Mouse (Mus musculus) gastrocnemius, postnatal 4 days (tissue): ENCODE results near the gene Gm9972. TPM values are rescaled to one million over a fixed set of nuclear protein-coding genes. Genes with fewer than 3 reads are reported as not detected.

Experiments
- DNase-seq, 2 experiments: peaks; one replicate each; pipeline ENCODE4 v3.0.0; 2021 to 2022; ENCODE audit warnings: low spot score in 2 of 2, mixed read lengths in 2 of 2
- long read RNA-seq, 2 experiments: library from polyadenylated mRNA; stranded (forward); transcript quantifications; one replicate each; pipeline ENCODE4 v2.0.0; 2021
- total RNA-seq, 2 experiments: library from RNA; stranded (reverse); gene quantifications; 2 replicates each; pipeline ENCODE4 v1.2.3; 2021

Gm9972 gene
- not detected for total RNA-seq
- long read RNA-seq, experiment 1: 0 reads
- long read RNA-seq, experiment 2: 0 reads

DNA sequence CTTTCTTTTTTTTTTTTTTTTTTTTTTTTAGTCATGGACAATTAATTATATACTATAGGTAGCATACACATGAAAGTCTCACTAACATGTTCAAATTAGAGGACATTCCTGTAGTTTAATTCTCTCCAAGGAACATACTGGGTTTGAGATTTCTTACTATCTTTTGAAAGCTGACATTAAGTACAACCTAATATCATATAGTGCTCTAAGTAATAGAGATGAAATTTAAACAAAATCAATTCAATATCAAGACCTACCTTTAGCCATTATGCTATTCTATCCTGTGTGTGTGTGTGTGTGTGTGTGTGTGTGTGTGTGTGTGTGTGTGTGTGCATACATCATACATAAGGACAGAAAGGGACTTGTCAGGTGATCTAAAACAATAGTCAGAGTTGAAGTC is at the start of gene Gm9972:
Gm9972 (plus strand) TSS at position 301 of the 400 bp plus-strand sequence.
- DNase-seq: no peak

DNA sequence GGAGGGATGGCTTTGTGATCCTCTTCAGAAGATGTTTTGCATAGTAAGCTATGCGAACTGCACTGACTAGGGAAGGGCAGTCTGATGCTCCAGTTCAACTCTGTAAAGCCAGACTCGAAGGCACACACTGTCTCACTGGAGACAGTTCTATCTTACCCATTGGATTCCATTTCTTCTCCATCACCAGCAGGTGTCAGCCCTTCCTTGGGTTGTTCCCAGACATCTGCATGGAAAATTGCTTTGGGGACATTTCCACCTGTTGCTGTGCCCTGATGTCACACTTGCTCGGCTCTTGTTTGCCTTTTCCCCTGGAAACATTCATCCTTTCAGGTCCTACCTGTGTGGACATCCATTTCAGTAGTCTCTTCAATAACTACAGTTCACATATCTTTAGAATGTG is 36.4 kb upstream of the Gm9972 start:
- DNase-seq: no peak

DNA sequence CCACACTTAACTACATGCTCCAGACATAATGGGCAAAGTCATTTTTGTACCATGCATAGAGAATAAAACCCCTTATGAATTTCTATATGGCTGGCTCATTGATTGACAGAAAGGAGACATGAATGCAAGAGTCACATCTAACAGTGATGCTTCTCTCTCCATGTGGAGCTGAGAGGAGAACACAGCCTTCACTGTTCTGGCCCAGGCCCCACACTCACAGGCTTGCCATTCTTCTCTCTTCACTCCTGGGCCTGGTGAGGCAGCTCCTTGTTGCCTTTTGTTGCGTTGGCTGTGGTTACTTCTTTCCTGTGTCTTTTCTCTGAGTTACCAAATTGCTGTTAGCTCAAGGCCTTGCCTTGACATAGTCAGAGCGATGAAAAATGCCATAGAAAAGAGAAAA is 23.6 kb upstream of the Gm9972 start:
- no peak for DNase-seq

DNA sequence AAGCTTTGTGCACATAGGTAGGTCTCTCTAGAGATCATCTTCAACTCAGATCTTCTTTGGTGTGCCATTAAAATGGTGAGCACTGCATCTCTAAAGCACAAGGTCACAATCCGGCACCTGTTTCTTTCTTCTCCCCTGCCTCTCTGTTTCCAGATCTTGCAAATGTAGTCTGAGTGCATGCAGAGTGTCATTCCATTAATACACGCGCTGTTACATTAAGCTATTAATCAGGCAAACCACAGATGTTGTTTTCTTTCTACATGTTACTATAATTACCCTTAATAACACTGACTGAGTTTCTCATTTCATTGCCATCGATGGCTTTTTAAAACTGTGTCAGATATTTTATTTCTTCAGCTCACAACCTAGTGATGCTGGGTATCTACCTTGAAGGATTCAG is 22.6 kb upstream of the Gm9972 start:
- DNase-seq: no peak

DNA sequence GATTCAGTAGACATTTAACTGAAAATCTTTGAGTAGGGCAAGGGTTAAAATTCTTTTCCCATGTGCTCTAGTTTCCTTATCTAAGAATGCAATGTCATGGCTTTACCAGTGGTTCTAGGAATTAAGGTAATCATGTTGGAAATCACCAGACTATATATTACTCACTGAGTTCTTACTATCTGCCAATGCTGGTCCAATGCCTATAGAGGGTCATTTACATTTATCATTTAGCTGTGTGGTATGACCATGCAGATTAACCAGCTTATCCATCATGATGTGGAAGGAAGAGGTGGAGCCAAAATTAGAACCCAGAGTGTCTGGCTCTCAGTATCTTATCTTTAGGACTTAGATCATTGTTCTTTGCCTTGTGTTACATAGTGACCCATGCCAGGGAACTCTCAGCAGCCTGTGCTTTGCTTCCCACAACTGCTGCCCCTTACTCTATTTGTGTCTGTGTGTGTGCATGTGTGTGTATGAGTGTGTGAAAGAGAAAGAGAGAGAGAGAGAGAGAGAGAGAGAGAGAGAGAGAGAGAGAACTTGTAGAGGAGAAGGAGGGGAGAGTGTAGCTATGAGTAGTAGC is 12.3 kb upstream of the Gm9972 start:
- DNase-seq: no peak

DNA sequence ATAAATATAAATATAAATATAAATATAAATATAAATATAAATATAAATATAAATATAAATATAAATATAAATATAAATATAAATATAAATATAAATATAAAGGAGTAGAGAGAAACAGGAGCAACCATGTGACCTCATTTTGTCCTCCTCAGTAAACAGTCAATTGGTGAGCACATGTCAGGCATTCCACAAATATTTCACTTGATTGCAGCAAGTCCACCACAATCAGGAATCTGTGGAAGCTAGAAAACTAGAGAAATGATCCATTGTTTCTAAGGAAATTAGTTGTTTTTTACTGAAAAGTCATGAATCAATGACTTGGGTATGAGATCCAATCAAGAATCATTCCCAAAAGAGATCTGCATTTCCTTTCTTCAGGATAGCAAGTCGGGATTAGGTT is 5.7 kb upstream of the Gm9972 start:
- DNase-seq: no peak

DNA sequence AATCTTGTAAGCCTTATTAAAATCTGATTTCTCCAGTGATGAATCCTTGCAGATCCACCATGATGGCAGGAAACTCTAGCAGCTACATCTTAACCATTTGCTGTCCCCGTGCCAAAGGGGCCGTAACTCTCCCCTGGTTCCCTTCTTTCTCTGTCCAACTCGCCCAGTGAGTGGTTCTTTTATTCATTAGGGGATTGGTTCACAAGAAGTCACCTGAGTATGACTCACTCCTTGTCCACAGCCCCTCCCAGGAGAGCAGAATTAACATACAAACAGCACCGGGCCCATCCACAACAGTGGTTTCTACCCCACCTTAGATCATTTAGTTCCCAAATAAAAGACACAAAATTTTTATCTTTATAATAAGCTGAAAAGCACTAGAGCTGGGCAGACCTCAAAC is 3.4 kb upstream of the Gm9972 start:
- no peak for DNase-seq

DNA sequence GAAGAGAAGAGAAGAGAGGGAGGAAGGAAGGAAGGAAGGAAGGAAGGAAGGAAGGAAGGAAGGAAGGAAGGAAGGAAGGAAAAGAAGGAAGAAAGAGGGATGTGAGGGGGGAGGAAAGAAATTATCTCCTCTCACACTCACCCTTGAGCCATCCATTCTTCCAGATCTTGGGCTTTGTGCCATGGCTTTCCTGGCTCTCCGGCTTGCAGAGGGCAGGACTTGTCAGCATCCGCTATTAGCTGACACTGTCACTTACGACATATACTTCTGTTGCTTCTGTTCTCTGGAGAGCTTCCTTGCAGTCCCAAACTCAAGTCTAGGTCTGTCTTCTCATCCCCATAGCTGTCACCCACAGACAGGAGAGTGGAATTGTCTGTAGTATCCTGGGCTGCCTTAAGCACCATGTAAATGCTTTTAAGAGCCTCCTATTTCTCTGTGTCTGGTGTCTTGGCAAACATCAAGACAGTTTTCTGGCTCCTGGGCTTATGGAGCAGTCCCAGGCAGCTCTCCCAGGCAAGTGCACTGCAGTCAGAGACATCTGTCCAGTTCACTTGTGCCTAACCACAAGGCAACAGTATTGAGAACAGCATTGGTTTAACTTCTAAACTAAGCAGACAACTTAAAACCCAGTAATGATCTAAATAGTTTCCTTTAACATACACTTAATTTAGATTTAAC is 10.5 kb downstream of the Gm9972 start:
- DNase-seq: no peak

DNA sequence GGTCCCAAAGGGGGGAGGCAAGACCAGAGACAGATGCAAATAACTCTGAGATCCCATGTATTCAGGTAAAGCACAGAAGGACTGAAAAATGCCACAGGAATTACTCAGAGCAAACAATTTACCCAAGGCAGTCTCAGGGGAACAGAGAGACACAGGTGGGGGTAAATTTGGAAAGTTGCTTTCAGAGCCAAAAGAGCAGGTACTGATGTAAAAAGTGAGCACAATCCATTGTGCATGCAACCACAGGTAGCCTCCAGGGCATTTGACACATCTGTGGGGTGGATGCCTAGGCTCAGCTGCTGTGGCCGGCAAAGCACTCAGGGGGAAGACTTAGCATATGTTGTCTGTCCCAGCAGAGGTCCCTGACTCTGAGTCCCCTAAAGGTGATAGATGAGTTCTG is 13.8 kb downstream of the Gm9972 start:
- DNase-seq: no peak

DNA sequence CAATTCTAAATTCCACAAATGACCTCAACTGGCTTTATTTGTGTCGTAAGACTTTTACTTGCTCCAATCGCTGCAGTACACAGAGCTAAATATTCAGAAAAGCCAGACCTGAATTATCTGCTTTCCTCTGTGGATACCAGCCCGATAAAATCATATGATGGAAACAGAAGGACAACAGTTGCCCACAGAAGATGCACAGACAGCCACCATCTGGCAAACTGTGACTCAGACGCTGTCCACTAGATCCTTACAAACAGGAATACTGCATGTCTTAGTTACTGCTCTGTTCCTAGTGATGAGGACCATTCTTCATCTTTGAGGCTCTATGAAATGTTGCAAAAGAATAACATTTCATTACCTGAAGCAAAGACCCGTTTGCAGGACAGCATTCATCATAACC is 19.4 kb downstream of the Gm9972 start:
- no peak for DNase-seq

DNA sequence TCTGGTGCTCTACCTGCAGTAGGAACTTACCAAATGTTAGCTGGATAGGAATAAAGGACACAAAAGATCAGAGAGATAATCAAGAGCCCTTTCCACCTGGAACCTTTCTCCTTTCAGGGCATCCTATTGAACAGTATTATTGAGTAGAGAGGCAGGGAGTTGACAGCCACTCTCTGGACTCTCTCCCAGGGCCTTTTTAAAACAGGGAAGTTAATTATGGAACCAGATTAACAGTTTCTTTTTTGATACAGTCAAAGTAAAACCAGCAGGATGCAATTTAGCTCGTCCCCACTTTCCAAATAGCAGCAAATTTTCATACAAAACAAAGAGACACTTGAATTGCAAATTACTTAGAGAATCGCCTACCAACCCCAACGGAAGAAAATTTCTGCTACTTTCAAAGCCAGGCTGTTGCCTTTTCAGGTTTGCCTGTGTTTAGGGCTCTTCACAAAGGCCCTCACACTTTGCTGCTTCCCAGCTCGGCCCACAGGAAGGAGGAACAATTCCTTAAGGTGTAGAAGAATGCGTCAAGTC is 24.0 kb downstream of the Gm9972 start:
- no peak for DNase-seq

DNA sequence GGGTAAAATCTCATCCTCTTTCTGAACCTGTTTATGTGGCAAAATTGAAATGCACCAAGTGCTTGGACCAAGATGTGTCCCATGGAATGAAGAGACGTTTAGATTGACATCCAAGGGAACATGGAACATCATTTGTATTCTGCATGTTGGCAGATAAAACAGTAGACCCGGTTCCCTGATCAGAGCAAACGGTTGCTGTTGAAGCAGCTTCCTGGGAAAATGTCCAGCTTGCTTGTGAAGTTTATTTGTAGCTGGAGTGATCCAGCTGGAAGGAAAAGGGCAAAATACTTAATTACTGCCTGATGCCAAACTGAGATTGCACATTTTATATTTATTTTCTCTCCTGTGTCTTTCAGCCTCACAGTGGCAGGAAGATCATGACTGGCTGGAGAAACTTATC is 26.7 kb downstream of the Gm9972 start:
- no peak for DNase-seq

DNA sequence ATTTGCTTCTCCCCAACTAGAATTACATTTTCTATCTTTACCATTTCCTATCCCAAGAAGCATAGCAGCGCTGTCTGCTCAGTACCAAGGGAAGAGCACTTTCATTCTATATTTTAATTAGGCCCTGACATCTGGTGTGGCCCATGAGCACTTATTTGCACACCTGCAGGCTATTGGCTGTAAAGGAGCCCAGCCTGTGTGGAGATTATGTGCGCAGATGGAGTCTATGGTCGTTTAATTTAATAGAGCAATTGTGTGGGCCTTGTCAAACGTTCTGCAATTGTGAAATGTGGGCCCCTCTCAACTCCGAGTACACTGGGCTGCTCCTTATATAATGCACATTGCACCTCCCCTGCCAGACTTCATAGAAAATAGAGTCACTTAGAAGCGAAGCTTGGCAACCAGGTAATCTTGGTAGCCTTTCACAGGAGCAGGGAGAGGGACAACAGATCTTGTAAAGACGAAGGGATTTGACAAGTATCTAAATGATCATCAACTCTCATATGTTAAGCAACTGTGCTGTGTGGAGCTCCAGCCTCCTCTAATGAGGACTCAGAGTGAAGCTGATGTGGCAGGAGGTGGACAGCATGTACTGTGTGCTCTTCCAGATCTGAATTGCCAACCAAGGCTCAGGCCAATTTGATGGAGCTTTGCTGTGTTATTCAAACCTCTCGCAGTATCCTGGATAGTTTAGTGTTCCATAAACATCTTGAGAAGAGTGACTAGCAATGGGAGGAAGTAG is 50.9 kb downstream of the Gm9972 start:
- no peak for DNase-seq

Other genes starting within 250 kb of the Gm9972 start
- gene Atp10b, start 114.1 kb downstream of the Gm9972 start, total RNA-seq: under 1 TPM; 0.80 to 0.98 TPM